Mouse (Mus musculus) regulatory T cell (primary cell): Measurements from ENCODE around the gene U2af1l4.

Source experiments
- in situ Hi-C: fragments of 300-600 bp; cut with MboI, MseI; formaldehyde crosslinking; loops from one replicate; pipeline ENCODE4 v1.15.1; 2025; ENCODE audit warnings: high pct_unique_total_duplicates

Gene U2af1l4

DNA sequence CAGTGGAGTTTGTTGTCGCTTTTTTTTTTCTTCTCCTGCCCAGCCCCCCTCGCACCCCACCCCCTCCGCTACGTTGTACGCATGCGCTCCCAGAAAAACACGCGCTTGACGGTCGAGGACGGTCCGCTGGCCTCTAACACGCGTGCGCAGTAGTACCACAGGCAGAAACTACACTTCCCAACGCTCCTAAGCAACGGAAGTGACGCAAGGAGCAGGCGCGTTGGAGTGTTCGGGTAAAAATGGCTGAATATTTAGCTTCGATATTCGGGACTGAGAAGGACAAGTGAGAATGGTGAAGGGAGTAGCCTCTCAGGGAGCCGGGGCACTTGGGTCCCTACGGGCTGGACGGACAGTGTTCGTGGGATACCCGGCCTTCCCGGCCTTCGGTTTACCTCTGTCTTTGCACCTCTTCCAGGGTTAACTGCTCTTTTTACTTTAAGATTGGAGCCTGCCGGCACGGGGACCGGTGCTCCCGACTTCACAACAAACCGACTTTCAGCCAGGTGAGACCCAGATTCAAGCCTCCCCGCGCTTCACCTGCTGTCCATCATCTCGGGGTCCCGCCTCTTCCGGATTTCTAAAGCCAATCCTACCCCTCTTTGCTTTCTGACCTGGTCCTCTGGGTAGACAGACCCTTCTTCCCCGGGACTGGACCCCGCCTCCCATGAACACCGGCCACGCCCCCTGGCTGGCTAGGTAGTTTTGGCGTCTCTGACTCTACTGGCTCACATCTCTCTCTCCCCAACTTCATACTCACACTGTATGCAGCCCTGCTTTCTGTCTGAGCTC is at the start of gene U2af1l4, which contains the start of the genes Gm49396 and Psenen:
TSS of gene U2af1l4 (plus strand) at position 185 of the 789 bp plus-strand sequence.
TSS of gene Gm49396 (plus strand) at position 228 of the 789 bp plus-strand sequence.
TSS of gene Psenen (minus strand) at position 511 of the 789 bp plus-strand sequence.
- in situ Hi-C loops = no loop called here

DNA sequence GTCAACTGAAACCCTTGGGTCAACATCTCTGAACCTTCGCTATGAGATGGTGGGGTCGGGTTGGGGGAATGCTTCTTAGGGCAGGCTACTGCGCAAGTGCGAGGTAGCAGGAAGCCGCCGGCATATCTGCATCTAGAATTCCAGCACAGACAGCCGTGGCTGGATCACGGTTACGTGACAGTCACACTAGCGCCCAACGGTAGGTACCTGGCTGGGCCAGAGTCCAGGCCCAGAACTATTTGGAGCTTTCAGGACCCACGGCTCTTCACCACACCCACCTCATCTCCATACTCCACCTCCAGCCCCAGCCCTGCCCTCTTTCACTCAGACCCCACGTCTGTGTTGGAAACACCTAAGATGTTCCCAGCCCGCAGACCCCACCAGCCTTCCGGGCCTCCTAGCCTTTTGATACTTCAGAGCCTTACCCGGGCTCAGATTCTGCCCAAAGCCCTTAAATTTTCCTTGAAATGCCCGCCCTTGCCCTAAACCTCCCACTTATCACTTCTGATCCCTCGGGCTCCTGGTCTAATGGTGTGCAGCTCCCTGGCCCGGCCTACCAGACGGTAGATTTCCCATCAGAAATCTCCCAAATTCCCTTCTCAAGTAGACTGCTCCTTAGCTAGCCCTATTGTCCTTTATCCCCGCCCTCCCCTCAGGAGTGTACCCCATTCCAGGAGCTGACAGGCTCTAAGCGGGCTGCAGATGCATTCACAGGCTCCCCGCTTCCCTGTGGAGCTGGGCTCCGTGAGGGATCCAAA is 47.9 kb upstream of the U2af1l4 start:
- in situ Hi-C loops = no loop called here

GRCm38 (mm10) chr7:30518325-30518724 is 44.8 kb upstream of the U2af1l4 start:
- in situ Hi-C loops = no loop called here

DNA sequence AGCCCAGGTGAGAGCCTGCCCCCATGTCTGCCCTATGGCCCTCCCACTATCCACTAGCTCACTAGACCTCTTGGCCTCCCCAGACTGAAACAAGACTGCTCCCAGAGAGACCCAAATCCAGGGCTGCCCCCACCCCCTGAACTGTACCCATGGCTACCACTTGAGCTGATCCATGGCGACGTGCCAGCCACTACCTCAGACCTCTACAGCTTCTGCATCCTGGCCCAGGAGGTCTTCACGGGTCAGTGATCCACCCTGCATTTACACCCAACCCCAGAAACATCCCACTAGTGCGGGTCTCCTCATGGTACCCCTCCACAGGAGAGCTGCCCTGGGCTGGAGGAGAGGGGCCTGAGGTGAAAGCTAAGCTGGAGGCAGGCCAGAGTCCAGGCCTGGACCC is 42.7 kb upstream of the U2af1l4 start:
- in situ Hi-C loops = no loop called here

DNA sequence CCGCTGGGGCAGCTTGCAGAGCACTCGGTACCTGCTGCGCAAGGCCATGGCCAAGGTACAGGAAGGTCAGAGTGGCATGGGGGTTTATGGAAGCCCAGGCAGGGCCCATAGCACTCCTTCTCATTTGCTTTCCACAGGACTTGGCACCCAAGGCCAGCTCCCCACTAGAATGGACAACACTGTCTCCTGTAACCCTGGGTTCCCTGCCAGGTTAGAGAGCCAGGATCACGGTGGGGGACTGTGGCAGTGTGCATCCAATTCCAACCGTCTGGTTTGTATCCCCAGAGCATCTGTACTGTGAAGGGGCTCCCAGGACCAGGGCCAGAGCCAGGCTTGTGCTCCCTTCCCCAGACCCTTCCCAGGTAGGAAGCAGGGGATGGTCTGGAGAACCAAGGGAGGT is 42.2 kb upstream of the U2af1l4 start:
- in situ Hi-C loops = no loop called here

DNA sequence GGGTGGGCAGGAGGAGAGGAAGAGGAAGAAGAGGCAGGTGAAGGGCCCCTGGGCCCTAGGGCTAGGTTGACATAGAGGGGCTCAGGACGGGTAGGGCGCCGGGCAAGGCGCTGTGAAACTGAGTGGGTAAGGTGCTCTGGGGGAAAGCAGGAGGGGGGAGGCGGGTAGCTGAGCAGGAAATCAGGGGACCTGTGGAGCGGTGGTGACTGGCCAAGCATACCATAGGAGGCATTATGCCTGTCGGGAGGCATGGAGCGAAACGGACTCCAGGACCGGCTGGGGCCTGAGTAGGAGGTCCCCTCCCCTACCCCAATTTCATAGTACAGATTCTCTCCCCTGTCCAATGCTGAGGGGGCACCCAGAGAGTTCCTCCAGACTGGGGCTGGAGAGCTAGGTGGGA is 40.2 kb upstream of the U2af1l4 start:
- in situ Hi-C loops = no loop called here

DNA sequence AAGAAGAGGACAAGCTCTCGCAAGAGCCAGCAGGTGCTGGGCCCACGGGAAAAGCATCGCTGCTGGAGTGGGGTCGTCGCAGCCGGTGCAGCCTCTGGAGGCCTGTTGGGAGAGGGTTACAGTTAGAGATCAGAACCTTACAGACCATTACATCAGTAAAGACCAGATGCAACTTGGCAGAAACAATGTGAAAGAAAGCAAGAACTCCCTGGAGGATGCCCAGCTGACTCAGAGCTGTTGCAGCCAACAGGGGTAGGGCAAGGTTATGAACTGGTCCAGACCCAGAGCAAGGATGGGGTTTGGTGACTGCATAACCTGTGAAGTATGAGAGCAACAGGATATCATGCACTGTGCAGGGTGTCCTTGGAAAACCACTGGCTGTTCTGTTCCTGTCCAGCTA is 38.6 kb upstream of the U2af1l4 start:
- in situ Hi-C loops = no loop called here

DNA sequence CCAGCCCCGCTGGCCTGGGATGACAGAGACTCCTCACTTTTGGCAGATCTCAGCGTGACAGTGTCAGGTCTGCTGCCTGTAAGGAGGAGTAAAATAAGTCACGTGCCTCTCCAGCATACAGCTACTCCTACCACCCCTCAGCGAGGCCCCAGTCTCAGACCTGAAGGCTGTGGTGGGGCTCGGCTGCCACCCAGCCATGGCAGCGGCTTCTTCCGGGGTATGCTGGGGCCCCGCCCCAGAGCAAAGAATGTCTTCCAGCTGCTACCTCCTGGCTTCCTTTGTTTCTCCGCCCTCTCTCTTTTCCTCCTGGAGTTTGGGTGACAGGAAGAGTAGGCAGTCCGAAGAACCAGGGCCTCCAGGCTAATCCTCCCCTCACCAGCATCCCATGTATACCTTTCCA is 37.1 kb upstream of the U2af1l4 start:
- in situ Hi-C loops = no loop called here

DNA sequence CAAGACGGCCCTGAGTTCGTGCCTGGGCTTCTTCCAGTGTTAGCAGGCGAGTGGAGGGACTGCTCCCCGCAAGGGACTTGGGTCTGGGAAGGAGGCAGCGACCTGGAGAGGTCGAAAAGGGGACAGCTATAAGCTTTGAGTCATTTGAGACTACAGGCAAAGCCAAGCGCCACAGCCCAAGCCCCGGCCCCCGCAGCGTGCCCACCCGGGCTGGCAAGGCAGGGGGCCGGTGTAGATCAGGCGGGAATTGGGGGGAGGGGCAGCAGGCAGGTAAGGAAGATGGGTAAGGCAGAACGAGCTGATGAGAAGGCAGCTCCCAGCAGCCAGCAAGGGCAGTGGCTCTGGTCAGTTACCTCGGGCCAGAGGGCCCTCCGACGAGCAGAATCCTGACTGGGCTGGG is 36.7 kb upstream of the U2af1l4 start:
- in situ Hi-C loops = no loop called here

- in situ Hi-C loops = no loop called here
These were observed 36.1 kb upstream of the U2af1l4 start for GRCm38 (mm10) chr7:30526981-30527380.

- in situ Hi-C loops = no loop called here
These were observed 31.7 kb upstream of the U2af1l4 start for GRCm38 (mm10) chr7:30531291-30531815.

GRCm38 (mm10) chr7:30532931-30533330 is 30.2 kb upstream of the U2af1l4 start:
- in situ Hi-C loops = no loop called here

DNA sequence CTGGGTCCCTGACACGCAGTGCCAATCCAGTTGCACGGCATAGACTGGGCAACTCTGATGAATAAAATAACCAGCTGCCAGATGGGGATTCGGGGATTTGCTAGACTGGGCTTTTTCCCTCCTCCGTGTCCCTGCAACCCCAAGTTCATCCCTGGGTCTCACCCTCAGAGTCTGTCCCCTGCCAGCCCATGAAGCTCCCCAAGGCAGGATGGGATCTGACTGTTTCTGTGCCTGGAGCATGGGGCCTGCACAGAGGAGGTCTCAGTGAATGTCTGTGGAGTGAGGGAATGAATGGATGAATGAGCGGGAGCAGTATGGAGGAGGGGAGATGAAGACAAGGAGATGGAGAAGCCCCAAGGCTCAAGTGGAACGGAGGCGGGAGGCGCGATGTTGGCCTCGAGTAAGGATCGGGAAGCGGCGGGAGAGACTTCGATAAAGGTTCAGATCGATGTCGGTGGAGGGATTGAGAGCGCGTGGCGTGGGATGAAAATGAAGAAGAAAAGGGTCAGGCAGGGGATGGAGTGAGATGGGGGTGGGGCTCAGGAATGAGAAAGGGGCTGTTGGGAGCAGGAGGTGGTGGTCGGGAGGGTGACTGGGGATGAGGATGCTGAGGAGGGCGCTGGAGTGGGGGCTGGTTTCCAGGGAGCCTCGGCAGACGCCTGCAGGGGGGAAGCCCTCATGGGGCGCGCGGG is 29.0 kb upstream of the U2af1l4 start:
- in situ Hi-C loops = no loop called here

DNA sequence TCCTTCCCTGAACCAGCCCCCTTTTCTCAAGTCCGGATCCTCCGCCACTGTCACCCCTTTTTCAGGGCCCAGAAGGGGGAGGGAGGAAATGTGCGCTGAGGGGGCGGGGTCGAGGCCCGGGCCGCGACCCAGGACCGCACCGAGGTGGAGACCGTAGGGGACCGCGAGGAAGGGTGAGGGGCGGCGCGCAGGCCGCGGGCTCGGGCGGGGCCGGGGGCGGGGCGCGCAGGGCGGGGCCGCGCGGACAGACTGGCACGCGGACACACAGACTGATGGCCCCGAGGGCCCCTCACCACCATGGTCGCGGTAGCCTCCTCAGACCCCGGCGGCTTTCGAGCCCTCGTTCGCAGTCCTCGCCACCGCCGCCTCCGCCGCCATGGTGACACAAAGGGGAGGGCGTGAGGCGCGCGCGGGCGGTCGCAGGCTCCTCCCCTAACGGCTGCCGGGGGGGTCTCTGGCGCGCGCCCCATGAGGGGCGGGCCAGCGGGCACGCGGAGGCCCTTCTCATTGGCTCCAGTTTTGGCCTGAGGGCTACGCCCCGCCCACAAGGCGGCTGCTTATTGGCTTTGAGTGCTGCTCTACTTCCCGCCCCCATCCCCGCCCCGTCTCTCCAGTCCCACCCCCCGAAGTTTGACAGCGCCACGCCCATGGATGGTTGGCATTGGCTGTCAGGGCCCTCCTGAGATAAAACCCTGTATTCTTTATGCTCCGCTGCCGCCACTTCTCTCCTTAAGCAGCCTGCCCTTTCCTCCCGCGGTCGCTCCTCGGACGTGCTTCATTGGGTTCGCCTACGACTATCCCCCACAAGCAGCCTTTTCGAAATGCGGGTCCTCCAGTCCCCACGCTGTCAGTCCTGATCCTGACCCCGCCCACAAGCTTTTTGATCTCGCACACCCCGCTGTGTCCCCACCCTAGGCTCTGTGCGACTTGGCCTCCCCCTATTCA is 28.2 kb upstream of the U2af1l4 start, which contains the start of gene Arhgap33:
TSS of gene Arhgap33 (minus strand) at position 428 of the 945 bp plus-strand sequence.
- in situ Hi-C loops = no loop called here

DNA sequence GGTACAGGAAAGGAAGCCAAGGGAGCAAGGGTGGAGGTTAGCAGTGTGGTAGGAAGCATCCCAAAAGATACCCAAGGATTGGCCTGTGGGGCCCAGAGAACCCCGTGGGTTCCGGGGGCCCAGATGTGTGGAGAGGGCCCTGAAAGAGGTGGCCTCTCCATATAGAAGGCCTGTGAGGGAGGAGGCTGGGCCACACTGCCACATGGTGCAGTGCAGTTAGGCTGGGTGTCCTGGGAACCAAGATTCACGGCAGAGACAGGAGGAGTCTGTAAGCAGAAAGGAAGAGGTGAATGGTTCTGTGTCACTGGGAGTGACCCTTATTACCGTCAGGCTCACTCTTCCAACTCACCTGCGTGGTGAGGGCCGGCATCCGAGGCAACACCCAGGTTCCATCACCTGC is 22.5 kb upstream of the U2af1l4 start:
- in situ Hi-C loops = no loop called here

DNA sequence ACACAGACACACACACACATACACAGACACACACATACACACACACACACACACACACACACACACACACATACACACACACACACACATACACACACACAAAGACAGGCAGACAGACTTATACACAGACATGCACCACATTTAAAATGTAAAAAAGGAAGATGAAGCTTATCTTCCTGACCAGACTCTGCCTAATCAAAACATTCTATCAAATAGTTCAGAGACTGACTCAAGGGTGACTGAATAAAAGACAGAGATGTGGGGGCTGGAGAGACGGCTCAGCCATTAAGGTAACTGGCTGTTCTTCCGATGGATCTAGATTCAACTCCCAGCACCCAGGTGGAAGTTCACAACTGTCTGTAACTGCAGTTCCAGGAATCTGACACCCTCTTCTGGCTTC is 18.8 kb upstream of the U2af1l4 start:
- in situ Hi-C loops = no loop called here

- in situ Hi-C loops = no loop called here
These were observed 13.2 kb upstream of the U2af1l4 start for GRCm38 (mm10) chr7:30549880-30550279.

- in situ Hi-C loops = no loop called here
These were observed 12.5 kb upstream of the U2af1l4 start for GRCm38 (mm10) chr7:30550603-30551002.

GRCm38 (mm10) chr7:30551445-30552101 is 11.5 kb upstream of the U2af1l4 start:
- in situ Hi-C loops = no loop called here
